Mouse (Mus musculus) intestine, embryonic 14.5 days (tissue): ENCODE data around the gene Kif16b. TPM values are rescaled to one million over a fixed set of nuclear protein-coding genes. Genes with fewer than 3 reads are reported as not detected.

ENCODE experiments used
- ATAC-seq: fragments of 200-750 bp; cut with Nextera tagmentation; replicated peaks from 2 replicates; pipeline ENCODE4 v1.8.0; 2017; ENCODE audit warnings: low read depth, moderate number of reproducible peaks, moderate TSS enrichment, moderate library complexity; ENCODE audit not compliant: low FRiP score, low TSS enrichment
- DNase-seq: peaks from one replicate; pipeline ENCODE4 v3.0.0-alpha.2; 2018; ENCODE audit warnings: low spot score
- H3K27ac ChIP-seq: fragments of 300-500 bp; sonication (generic); 2 replicates; pipeline ENCODE4 v1.5.1; 2014; ENCODE audit warnings: low read depth, mild to moderate bottlenecking, control low read depth
- H3K27me3 ChIP-seq: fragments of 300-500 bp; sonication (generic); replicated peaks from 2 replicates; pipeline ENCODE4 v1.6.1; 2014; ENCODE audit warnings: low read length, control low read depth; ENCODE audit not compliant: control insufficient read depth, insufficient read depth
- H3K36me3 ChIP-seq: fragments of 300-500 bp; sonication (generic); 2 replicates; pipeline ENCODE4 v1.6.1; 2014; ENCODE audit warnings: low read length, control low read depth; ENCODE audit not compliant: control insufficient read depth, insufficient read depth
- H3K4me1 ChIP-seq: fragments of 300-500 bp; sonication (generic); replicated peaks from 2 replicates; pipeline ENCODE4 v1.6.1; 2014; ENCODE audit warnings: low read length, control low read depth, mixed read lengths; ENCODE audit not compliant: control insufficient read depth, insufficient read depth
- H3K4me2 ChIP-seq: fragments of 300-500 bp; sonication (generic); 2 replicates; pipeline ENCODE4 v1.6.1; 2014; ENCODE audit warnings: low read length
- H3K4me3 ChIP-seq: fragments of 300-500 bp; sonication (generic); 2 replicates; pipeline ENCODE4 v1.5.1; 2014; ENCODE audit warnings: low read depth, low read length, control low read depth, mixed read lengths
- H3K9ac ChIP-seq: fragments of 300-500 bp; sonication (generic); 2 replicates; pipeline ENCODE4 v1.6.1; 2014; ENCODE audit warnings: mild to moderate bottlenecking, low read length
- H3K9me3 ChIP-seq: fragments of 300-500 bp; sonication (generic); 2 replicates; pipeline ENCODE4 v1.6.1; 2016; ENCODE audit warnings: low read length, control low read depth; ENCODE audit not compliant: control insufficient read depth
- WGBS: fragments of 180-500 bp; shearing (Covaris S2); extraction: QIAGEN DNeasy Blood & Tissue Kit; methylation state at CpG from one replicate; pipeline ENCODE4 v1.1.7; 2014; 5-methylcytosine and 5-hydroxymethylcytosine counted together
- polyA plus RNA-seq: library from polyadenylated mRNA; unstranded; fragments of >200 nt; fragmentation: Nextera tagmentation; extraction: Ambion mirVana; gene quantifications from 2 replicates; pipeline ENCODE4 v1.2.1, GENCODE M21; 2014

The Kif16b gene
- polyA plus RNA-seq, 1 experiment from 2014 or later: 12.7 TPM

- H3K9ac ChIP-seq: no peak overlapping the region
- DNase-seq (no peak), ATAC-seq (no peak)
- H3K4me1 ChIP-seq: no peaks in the 10 kb centered on the region
- no peaks in the 10 kb centered on the region for H3K27me3 ChIP-seq
- H3K9me3 ChIP-seq: no peaks in the 10 kb centered on the region
- no peak overlapping the region for H3K4me2 ChIP-seq
- H3K36me3 ChIP-seq: no peaks in the 10 kb centered on the region
- no peak overlapping the region for H3K27ac ChIP-seq
- H3K4me3 ChIP-seq: no peak overlapping the region
- WGBS: 64% methylated on average over 8 of the region's 8 CpGs
Observed at GRCm38 (mm10) chr2:142569771-142570170, 331.6 kb downstream of the Kif16b start.

Other genes with a start within 250 kb of the Kif16b start
- 81.7 and 85.7 TPM in 2 replicates for gene Snrpb2, start 161.5 kb upstream of the Kif16b start, polyA plus RNA-seq
- gene Otor, start 176.9 kb upstream of the Kif16b start, polyA plus RNA-seq: 1.1 and 1.5 TPM in 2 replicates